Mouse (Mus musculus): Measurements from ENCODE around the gene Tmem59.

- TF ChIP-seq CTCF (IDR thresholded peaks at IDR 0.05; ENCODE audit: borderline replicate concordance, extremely low read depth, insufficient read depth, insufficient read length) = no peak
- no peak for TF ChIP-seq POLR2A (IDR thresholded peaks at IDR 0.05; ENCODE audit: borderline replicate concordance, extremely low read depth, insufficient read depth, insufficient read length, poor library complexity, severe bottlenecking)
Measured at GRCm38 (mm10) chr4:107129373-107129772, 48.8 kb upstream of the Tmem59 start.

All from brain, embryonic 14.5 days (tissue).